Mouse (Mus musculus): ENCODE measurements around the gene Pik3r2.
"Not testable (repeated sequence)": the region's sequence is repeated elsewhere in the genome, so short reads cannot be mapped to it uniquely, and the experiment has no call there.

Pik3r2 gene

GRCm38 (mm10) chr8:70776496-70777444 lies at the start of gene Pik3r2:
Pik3r2 (minus strand) TSS chr8:70776713.
- DNase-seq = peak; percentile 99

- DNase-seq = no peak
These were observed 49.3 kb upstream of the Pik3r2 start for GRCm38 (mm10) chr8:70825816-70826215.

- DNase-seq = no peak
These were observed 47.3 kb upstream of the Pik3r2 start for GRCm38 (mm10) chr8:70823802-70824201.

GRCm38 (mm10) chr8:70822594-70822993 lies 46.1 kb upstream of the Pik3r2 start:
- DNase-seq = not testable (repeated sequence)

GRCm38 (mm10) chr8:70821992-70822391 lies 45.5 kb upstream of the Pik3r2 start:
- no peak for DNase-seq

- DNase-seq = peak; percentile 74
These were observed 45.0 kb upstream of the Pik3r2 start for GRCm38 (mm10) chr8:70821399-70821962.

GRCm38 (mm10) chr8:70820101-70820935 lies 43.8 kb upstream of the Pik3r2 start:
- DNase-seq = no peak

- DNase-seq = no peak
These were observed 40.2 kb upstream of the Pik3r2 start for GRCm38 (mm10) chr8:70816679-70817078.

GRCm38 (mm10) chr8:70812885-70813284 lies 36.4 kb upstream of the Pik3r2 start:
- no peak for DNase-seq

- no peak for DNase-seq
These were observed 35.5 kb upstream of the Pik3r2 start for GRCm38 (mm10) chr8:70812055-70812454.

- DNase-seq = peak; percentile 80
These were observed 34.6 kb upstream of the Pik3r2 start for GRCm38 (mm10) chr8:70810962-70811680.

- peak; percentile 80 for DNase-seq
These were observed 32.6 kb upstream of the Pik3r2 start for GRCm38 (mm10) chr8:70808955-70809701.

- peak; percentile 68 for DNase-seq
These were observed 31.7 kb upstream of the Pik3r2 start, which contains the start of gene Il12rb1 for GRCm38 (mm10) chr8:70808239-70808638. Il12rb1 (plus strand) TSS chr8:70808449.

- peak; percentile 25 for DNase-seq
These were observed 30.8 kb upstream of the Pik3r2 start for GRCm38 (mm10) chr8:70807304-70807703.

GRCm38 (mm10) chr8:70806541-70806940 lies 30.0 kb upstream of the Pik3r2 start:
- DNase-seq = peak; percentile 84

- peak; percentile 84 for DNase-seq
These were observed 28.1 kb upstream of the Pik3r2 start, which contains the start of gene Mast3 for GRCm38 (mm10) chr8:70804481-70805206. Mast3 (minus strand) TSS chr8:70805054.

GRCm38 (mm10) chr8:70803761-70804480 lies 27.4 kb upstream of the Pik3r2 start:
- peak; percentile 88 for DNase-seq

GRCm38 (mm10) chr8:70802786-70803510 lies 26.4 kb upstream of the Pik3r2 start:
- no peak for DNase-seq

GRCm38 (mm10) chr8:70801830-70802229 lies 25.3 kb upstream of the Pik3r2 start:
- no peak for DNase-seq

Measured in thymus, postnatal 25 days (tissue).